Mouse (Mus musculus) adrenal gland, postnatal 25 days (tissue): ENCODE measurements at regions not wholly inside any gene's neighbourhood (a gene's known extent, or its start where the extent isn't known, plus 50 kb on each side); places are given as distances from the start of the nearest gene placed in this dataset.
"Not testable (repeated sequence)": the region's sequence is repeated elsewhere in the genome, so short reads cannot be mapped to it uniquely, and the experiment has no call there.

Experiments used
- DNase-seq: peaks from one replicate; pipeline ENCODE4 v3.0.0; 2021; ENCODE audit warnings: mixed read lengths

DNA sequence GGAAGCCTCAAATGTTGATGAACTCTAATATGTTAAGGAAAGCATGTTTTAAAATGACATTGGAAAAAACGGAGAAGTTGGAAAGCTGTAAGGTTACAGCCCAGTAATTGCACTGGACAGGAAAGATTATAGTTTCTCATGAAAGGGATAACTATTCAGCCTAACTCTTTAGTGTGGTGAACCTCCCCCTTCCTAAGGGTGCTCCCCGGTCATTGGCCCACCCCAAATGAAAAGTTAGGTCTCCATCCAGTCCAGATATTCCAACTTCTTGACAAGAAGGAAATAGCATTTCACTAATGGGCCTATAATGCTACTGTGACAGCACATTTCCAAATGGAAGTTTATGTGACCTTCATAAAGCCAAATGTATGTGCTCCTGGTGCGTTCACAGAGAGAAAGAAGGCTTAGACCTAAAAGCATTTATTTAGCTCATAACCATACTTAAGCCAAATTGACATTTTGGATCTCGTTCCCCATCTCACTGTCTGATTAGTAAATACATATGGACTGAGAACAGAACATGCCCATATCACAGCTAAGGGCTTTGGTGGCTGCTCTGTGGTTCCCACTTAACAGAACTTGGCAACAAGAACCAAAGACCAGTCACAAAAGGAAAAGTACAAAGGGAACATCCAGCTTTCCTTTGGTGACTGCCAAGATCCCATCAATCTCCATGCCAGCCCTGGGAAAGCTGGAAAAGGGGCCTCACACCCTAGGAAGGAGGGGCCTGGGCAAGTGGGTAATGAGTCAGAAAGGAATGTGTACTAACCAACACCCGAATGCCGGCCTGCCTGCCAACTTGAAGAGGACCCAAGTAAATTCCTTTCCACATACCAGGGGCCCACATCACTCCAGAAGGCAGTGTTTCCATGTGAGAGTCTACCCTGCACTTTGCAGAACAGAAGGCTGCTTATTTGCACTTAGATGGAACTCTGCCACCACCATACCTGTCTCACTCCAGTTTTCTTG is 155.1 kb upstream of the Chst7 start:
- peak; percentile 25 for DNase-seq

DNA sequence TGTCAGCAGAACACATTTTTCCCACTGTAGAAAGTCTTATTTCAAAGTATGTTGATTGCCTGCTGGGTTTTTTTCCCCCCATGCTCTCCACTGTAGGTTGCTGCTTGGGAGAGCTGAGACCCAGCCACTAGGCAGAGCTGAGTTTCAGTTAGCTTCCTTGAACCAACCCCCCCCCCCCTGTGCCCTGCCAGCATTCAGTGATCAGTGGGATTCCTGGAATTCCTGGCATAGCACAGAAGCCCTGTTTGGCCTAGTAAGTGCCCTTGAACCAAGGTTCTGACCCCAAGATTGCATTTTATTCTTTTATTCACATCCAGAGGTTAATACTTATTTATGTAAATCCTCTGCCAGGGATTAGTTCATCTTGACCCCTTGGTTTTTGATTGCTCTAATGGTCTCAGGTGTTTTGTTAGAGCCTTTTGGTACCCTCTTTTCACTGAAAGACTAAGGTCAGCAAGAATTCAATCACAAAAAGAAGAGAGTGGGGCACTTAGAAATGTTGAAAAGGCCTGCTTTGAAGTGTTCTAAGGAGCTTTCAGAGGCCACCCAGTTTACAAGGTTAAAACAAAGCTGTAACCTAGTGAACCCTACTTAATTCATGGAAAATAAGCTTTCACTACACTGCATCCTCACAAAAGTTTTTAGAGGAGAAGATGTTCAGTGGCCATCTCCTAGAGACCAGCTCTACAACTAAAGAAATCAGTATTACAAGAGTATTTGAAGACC is 152.6 kb upstream of the Chst7 start:
- no peak for DNase-seq

DNA sequence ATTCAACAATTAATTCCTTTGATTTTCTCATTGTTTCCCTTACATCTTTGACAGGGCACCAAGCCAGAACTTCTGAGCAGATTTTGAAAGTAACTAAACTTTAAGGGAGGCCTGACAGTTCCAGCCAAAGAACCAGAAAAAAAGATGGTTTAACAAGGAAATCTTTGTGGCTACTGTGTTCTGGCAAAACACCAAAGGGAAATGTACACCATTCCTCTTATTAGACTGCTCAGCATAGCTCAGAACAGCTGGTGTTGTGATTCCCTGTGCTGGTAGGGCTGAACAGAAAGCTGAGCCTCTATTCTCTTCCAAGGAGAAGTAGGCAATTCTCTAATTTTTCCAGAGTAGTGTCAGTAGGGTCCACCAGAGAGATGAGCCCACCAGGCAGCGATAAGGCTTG is 142.4 kb upstream of the Chst7 start:
- no peak for DNase-seq

DNA sequence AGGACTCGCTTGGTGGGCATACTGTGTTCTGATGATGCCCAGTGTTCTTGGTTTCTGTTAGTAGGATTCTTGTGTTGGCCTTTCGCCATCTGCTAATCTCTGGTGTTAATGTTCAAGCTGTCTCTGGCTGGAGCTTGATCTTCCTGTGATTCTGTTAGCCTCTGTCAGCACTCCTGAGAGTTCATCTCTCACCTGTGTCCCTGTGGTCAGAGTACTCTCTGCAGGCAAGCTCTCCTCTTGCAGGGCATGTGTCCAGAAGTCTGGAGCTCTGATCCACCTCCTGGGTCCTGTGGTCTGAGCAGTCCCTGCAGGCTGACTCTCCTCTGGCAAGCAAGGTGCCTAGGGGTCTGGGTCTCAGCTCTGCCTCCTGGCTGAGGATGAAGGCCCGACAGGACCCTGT is 130.0 kb upstream of the Chst7 start:
- DNase-seq, result not testable (repeated sequence)

DNA sequence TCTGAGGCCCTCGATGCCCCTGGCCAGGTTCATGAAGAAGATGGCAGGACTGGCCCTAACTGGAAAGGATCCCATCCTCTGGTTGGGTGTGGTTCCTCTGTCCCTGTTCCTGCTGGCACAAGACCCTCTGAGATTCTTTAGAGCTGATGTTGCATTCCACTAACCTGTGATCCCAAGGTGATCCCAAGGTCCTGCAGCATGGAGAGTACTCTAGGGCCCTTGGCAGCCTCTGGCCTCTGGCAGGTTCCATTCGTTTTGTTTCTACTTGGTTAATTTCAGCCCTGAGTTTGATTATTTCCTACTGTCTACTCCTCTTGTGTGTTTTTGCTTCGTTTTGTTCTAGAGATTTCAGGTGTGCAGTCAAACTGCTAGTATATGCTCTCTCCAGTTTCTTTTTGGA is 129.5 kb upstream of the Chst7 start:
- DNase-seq, result no peak

DNA sequence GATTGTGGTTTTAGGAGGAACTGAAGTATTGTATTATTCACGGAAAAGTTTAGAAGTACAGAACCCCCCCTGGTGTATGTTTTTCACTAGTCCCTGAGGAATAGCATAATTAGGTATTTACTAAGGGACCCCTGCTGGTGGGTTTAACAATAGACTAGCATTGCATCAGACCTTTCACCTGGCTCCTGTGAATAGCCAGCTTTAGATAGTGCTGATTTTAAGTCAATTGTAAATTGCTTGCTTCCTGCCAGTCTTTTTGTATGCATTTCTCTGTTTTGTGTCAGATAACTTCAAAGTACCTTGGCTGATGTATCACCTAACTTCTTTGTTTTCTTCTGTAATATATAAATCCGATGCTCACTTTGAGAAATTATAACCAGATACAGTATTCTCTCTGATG is 116.1 kb upstream of the Chst7 start:
- no peak for DNase-seq
